Mouse (Mus musculus): ENCODE measurements around the gene Tbca.

Tbca gene

DNA sequence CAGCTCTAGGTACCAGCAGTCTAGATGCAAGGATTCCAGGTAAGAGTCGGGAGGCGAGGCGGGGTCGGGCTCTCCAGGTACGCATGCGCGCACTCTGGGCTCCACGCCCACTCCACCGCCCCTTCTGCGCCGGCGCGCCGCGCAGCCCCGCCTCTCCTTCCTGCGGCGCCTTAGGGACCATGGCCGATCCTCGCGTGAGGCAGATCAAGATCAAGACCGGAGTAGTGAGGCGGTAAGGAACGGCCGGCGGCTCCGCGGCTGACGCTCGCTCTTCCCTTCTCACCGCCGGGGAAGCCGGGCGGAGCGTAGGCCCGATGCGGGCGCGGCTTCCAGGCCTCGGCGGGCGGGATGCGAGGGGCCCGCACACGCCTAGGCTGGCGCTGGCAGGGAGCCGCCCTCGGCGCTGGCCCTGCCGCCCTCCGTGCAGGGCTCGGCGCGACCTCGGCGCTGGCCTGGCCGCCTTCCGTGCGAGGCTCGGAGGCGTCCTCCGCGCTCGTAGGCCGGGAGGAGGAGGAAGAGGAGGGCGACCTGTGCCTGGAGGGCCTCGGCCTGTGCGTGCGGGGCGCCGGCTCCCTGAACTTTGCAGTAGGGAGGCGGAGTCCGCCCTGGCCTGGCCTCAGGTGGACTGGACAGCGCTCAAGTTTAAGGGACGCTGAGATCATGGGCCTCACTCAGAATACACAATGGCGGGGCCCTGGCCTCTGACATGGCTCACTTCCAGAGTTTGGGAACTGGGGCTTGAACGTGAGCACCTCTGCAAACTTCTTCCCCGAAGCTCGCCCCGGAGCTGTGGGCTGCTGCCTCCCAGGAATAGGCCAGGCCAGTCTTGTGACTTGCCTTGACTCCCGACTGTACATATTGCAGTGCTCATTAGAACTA lies at the start of gene Tbca:
Tbca (plus strand) TSS at position 140 of the 879 bp plus-strand sequence.
- DNase-seq: peak; percentile 93

DNA sequence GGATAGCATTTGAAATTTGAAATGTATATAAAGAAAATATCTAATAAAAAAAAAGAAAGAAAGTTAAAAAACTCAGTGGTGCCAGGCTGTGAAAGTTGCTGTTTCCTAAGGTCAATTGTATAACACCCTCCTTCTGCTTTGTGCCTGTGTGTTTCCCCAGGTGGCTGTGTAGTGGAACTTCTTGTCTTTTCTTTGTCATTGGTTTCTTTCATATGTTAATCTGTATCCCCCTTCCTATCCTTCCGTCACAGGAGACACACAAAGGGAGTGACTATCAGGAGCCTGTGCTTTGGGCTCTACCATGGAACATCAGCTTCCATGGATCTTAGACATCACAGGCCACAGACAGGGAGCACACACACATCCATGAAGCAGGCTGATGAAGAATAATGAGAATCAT lies 43.5 kb upstream of the Tbca start:
- no peak for DNase-seq

DNA sequence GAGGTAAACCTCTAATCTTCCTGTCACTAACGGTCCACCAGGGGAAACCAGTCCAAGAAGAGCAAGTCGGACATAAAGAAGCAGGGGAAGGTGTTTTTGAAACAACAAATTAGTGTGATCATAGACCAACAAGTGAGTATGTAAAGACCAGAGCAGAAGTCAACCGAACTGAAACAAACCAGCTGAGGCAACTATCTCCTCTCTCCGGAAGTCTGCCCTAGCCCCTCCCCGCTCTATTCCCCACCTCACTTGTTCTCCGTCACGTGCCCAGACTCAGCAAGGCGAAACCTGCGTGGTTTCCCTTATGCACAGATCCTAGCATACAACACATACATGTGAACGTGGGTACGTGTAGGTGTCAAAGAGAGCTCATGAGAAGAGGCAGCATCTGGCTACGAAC lies 22.9 kb upstream of the Tbca start:
- DNase-seq: no peak

DNA sequence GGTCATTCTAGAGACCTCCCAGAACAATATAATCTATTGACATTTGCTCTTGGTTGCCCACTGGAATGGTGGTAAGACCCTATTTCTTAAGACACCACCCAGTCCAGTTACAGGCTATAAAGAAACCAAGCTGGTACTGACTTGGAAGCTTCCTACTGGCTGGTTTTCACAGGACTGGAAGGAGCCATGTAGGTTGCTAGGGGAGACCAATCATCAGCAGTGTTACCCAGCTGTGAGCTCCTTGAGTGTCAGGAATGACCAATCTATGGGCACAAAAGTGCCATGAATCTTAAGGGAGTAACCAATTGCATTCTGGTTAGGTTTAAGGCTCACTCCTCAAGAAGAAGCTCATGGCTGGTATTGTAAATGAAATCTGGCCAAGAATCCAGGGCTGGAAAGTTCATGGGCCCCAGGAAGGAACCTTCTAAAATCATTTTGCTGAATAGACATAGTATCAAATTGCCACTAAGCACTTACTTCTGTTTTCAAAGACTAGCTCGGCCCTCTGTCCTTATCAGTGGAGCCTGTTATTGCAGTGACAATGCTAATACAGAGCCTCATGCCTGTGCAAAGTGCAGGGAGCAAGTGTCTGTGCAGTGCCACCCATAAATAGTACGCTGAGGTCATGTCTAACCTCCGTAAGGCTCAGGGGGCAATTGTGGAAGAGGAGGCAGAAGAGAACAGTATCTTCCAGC lies 20.1 kb upstream of the Tbca start:
- no peak for DNase-seq

DNA sequence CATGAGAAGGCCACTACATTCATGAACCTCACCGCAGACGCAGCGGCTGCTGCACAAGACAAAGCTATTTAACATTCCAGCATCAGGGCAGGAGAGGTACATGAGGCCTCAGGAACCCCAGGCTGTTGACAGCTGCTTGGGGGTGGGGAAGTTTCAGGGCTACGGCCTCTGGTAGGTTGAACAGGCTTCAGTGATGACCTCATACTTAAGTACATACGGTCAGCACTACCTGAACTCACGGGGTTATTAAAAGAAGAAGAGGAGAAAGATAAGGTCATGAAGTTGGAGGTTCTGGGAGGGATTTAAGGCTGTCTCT lies 19.6 kb upstream of the Tbca start:
- DNase-seq: no peak

DNA sequence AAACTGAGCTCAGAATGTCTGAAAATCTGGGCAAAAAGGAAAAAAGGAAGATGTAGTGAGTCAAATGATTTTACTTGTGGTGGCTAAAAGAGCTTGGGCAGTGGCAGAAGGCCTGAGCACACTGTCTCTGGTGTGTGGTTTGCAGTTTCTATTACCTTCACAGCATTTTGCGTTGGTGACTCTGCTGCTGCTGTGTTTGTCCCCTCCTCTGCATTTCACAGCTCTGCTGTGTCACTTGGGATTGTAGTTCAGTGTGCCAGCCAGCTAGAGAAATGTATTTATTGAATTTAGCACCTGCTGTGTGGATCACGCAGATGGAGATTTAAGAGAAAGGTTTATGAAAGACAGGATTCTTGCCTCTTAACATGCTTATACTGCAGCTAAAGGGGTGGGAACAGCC lies 1.8 kb upstream of the Tbca start:
- no peak for DNase-seq

DNA sequence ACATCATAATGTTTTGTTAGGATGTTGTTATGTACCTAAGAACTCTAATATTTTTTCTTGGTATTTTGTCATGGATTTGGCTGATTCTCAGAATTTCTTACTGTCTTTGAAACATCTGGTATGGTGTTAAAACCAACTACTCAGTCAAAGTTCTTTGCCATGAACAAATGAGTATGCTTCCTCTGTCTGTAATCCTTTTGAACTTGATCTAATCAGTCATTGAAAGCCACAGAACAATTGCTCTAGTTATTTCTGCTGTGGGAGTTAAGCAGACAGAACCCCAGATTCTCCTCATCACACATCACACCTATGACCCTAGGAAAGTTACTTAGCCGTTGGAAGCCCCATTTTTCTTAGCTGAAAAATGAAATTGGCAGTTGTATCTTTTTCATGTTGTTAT lies 6.0 kb downstream of the Tbca start:
- no peak for DNase-seq

DNA sequence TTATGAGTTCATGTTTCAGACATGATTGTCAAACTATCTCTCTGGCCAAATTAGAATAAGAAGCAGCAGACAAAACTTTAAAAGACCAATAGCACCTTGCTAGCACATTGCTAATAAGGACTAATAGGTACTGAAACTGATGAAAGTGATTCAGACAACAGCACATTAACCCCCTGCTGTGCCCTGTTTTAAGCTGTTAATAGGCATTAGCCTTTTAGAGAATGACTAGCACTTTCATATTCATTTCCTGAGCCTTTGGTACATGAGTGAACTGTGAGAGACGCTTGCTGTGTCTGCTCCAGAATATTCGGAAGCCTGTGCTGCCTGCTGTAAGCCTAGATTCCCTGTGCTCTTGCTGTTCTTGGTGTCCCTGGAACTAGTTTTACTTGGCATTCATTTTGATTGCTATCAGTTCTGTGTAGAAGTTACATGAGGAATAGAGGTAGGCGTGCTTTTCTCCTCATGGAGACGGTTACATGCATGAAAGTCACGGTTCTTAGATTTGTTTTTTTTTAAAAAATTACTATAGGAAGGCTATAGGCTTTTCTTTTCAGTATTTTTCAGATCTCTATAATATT lies 14.9 kb downstream of the Tbca start:
- no peak for DNase-seq

DNA sequence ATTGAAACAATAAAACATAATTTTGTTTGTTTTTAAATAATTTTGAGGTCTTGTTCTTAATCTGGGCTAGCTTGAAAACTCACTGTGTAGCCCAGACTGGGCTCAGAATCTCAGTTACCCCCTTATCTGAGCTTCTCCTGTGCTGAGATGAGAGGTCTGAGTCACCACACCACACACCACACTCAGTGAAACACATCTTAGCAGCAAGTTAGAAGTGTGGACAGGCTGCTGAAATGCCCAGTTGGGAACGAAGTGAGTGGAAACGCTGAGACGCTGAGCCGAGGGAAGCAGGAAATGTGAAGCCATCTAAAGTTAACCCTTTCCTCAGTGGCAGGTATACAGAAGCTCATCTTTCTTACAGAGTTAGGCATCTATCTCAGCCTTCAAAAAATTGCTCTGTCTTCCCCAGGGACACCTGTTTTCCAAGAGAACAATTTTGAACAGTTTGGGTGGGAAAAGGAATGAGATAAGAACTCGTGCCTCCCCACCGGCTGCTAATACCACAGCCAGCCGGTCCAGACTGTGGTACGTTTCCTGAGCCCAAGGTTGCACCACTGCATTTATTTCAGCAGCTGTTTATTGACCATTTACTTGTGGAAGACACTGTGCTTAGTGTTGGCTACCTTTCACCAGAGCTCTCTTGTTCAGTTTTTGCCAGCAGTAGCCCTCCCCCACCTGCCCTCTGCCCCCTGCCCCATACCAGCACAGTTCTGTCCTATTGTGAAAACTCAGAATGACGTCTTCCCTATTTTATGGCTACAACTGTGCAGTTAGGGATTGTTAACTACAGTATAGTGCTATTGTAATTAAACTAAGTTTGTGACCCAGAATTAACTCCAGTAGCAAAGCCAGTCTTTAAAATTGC lies 17.8 kb downstream of the Tbca start:
- DNase-seq: no peak

DNA sequence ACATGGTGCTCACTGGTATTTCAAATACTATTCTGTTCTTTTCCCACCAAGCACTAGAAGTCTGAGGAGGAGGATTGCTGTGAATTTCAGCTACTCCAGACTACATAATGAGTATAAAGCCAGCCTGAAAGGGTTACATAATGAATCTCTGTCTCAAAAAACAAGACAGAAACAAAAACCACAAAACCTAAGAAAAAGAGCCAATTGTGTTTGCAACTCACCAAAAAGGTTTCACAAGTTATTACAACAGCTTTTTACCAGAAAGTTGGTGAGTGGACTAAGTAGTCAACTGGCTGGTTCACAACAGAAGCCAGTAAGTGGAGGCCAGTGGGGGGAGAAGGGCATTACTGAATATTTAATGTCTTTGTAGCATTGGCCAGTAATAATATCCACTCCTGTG lies 19.9 kb downstream of the Tbca start:
- DNase-seq: no peak

DNA sequence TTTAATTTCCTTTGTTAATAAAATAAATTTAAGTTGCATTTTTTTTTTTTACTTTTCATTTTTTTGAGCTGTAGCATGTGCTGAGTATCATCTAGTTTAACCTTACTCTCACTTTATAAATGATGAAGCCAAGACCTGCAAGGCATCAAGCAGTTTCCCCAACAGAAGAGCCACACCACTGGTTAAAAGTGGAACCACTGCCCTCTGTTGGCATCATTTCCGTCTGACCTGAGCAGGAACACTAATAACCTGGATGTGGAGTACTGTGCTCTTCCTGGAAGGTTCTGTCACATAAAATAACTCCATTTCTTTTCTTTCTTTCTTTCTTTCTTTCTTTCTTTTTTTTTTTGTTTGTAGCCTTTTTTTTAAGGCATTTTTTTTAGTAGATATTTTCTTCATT lies 21.0 kb downstream of the Tbca start:
- no peak for DNase-seq

DNA sequence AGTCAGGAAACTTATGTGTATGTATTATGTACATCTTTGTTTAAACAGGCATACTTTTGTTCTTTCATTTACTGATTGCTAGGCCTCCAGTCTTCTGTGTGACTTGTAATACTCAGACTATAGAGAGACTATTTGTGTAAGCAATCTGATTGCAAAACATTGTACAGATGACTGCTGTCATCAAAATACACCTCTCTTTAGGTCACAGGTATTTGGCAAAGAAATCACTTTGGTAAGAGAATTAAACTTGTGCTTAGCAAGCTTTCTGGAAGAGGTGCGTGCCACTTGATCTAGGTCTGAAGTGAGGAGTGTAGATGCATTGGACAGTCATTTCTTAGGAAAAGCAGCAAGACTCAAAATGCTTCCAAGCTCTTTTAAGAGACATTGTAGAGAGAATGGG lies 22.7 kb downstream of the Tbca start:
- DNase-seq: no peak

DNA sequence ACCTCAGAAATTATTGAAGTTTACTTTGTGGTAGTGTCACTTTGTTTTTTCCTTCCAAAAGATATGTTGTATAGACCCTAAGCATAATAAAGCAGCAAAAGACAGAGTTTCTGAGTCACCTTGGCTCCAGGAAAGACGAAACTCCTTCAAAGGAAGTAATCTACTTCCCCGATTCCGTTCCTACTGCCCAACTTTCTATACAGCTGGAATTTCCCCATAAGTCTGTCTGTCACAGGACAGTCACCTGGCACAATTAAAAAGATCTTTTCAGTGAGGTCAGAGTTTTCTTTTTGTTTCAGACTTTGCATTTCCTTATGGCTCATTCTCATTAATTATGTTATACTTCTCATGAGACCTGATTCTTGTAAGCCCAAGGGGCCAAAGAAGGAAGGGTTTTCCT lies 25.1 kb downstream of the Tbca start:
- no peak for DNase-seq

DNA sequence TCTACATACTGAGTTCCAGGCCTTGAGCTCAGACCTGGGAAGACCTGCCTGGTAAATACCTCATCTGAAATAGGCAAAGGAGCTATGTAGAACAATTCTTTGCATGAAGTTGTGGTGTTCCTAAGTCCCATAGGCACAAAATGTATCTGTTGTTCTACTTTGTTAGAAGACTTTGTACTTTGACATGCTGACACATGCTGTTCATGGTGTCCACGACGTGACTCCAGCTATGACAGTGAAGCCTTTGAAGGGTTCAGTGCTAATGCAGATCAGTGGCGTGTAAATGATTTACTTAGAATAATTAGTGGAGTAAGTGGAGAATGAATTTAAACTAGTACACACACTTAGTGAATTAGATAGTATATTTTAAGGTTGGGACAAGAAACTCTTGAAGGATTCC lies 31.8 kb downstream of the Tbca start:
- DNase-seq: no peak

DNA sequence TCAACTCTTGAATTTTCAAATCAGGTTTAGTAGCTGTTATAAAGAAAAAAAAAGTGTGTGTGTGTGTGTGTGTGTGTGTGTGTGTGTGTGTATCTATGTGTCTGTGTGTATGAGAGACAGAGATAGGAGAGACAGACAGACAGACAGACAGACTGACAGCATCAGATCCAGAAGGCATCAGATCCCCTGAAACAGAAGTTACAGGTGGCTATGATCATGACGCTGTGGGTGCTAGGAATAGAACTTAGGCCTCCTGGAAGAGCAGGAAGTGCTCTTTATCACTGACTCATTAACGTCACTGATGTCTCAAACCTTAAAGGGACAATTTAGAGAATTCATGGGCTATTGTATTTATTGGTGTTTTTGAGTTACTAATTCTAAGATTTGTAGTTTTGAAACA lies 32.2 kb downstream of the Tbca start:
- no peak for DNase-seq

DNA sequence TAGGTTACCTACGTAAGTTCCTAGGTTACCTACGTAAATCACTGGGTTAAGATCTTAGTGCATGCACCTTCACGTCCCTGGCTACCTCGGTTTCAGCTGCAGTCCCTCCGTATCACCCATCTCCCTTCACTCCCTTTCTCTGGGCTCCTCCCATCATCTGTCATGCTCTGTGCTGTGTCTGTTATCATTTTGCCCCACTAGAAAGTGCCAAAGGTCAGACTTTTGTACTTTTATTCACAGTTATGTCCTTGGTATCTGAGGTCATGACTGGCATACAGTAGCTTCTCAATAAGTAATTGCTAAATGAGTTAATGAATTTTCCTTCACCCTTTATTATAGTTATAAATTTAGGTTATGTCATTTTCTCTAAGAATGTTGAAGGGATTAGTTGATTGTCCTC lies 37.7 kb downstream of the Tbca start:
- DNase-seq: no peak

DNA sequence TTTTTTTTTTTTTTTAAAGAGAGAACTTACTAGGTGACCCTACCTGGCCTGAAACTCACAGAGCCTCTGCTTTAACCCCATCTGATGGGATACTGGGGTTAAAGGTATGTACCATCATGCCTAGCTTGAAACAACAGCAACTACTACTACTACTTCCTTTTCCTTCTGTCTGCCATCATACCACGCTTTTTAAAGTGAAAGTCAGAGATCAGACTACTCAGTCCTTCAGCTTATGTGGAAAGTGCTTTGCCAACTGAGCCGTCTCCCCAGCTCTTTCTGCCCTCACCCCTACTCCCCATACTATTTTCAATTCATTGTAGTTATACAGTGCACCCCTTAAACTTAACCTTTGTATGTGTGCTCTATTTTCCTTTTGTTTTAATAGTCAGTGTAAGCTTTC lies 38.3 kb downstream of the Tbca start:
- DNase-seq: no peak

DNA sequence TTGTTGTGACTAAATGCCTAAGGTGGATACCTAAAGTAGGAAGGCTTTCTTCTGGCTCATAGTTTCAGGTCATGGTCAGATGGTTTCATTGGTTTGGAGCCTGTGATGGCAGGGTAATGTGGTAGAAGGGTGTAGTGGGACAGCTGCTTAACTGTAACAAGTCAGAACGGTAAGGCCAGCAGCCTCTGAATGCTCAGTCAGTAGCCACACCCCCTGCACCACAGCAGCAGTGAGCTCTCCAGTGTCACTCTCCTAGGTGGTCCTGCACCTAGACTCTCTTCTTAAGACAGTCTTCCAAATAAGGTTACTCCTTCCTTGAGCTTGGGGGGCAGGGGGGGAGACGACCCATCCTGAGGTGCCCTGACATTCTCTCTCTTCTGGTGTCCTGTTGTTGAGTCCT lies 39.1 kb downstream of the Tbca start:
- no peak for DNase-seq

DNA sequence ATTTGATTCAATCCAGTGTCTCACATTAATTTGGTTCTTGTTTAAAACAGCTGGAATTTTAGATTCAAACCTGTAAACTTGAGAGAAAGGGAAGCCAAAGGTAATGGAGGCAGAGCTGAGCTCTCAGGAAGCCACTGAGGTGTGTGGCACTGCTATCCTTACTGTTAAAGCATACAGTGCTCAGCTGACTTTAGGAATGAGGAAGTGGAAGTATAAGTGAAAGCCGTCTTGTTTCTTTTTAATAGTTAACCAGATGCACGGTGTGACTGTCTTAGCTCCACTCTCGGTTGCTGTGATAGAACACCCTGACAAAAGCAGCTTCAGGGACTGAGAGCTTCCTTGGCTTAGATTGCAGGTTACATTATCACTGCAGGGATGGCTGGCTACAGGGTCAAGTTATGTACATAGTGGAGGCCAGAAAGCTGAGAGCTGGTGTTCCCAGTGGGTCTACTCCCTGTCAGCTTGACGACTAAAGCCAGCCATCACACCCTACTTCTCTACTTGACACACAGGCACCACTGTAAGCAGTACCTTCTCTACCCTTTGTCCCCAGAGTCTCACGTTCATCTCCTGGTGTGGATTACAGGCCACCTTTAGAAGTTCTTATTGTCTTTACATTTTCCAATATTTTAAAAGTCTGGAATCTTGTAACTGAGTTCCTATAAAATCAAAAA lies 49.5 kb downstream of the Tbca start:
- DNase-seq: no peak

DNA sequence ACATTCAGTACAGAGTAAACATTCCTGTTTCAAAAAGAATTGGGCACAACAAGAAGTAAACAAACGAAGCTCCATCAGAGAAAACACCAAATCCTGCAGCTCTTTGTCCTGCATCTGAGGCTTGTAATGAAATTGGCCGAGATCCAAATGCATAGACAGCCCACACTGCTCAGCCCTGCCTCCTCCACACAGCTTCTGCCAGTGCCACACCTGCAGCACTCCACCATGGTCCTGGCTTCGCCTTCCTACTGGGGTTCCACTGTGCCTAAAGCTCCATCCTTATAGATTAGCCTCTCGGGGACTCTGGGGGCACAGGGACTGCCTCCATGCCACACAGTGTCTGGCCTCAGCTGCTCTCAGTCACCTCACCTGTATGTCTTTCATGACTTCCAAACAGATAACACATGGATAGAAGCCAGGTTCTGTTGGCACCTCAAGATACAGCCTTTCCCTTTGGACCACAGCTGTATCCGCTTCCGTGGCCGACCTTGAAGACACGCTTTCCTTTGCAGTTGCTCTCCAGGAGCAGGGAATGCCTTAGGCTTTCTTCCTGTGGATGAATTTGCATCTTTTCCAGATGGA lies 50.1 kb downstream of the Tbca start:
- no peak for DNase-seq

DNA sequence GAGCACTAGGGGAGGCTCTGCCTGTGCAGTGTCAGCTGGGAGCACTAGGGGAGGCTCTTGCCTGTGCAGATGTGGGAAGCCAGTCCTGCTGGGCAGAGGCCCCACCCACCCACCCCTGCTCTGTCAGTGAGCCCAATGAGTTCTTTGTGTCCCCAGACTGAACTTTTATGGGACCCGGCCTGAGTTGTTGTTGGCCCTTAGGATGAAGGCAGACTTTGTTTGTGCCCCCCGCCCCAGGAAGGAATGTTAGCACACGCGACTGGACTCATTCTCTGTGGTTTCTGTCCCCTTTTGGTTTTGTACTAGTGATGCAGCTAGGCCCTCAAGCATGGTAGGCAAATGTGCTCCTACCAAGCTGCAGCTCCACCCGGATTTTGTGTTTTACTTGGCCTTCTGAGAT lies 54.5 kb downstream of the Tbca start:
- DNase-seq: no peak

DNA sequence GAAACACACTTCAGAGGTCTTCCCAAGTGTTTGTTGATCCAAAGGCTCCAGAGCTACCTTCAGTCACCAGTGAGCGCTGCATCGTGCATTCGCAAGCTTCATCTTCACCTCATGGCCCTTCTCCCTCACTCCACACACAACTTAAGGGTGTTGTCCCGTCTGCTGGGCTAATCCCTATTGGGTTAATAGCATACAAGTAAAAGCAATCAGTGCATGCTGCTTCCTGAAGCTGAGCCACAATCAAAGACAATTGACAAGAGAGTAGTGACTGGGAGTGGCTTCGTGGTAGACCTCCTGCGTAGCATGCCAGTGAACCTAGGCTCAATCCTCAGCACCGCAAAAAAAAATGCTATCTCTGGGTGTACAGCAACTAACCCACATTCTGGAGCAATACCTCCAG lies 59.2 kb downstream of the Tbca start:
- DNase-seq: no peak

DNA sequence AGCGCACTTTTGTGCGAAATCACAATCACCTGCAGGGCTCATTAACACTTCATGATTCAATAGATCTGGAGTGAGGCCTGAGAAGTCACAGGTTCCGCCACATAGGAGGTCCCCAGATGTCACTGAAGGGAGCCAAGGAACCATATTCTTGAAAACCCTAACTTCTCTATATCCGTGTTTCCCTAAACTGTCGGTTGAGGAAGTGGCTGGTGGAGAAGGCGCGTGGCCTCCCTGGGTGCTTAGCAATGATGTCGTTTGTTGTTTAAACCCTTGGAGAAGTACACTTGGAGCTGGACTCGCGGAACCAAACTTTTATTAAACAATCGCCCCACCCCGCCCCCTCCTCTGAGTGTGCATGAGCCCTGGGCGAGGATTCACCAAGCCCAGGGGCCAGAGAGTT lies 60.6 kb downstream of the Tbca start:
- DNase-seq: no peak
